17 mouse cellular contexts compared by ENCODE assay signal in genomic region chr17:4881473-4881872, GRCm38 (mm10).
A peak's percentile ranks its signal among the peaks of the same experiment; 100 is the strongest.
DNase-seq lines count a peak whose midpoint lies in the region; ATAC-seq lines count a peak whose summit lies in the region.
"Had no signal": no experiment of that assay in that cellular context is flagged by ENCODE, and none has a peak within 500 bp of the region (broad histone marks: within the 10 kb centered on the region; RNA-seq: fewer than 3 reads in every experiment).

No protein-coding gene starts in this region.

- ATAC-seq in hematopoietic stem cell, adult 5-6 weeks (replicated peaks in 1 of 2; ENCODE audit: insufficient read depth in 1 of 2, low FRiP score in 2 of 2, low TSS enrichment in 1 of 2, low read depth in 1 of 2, poor library complexity in 2 of 2, severe bottlenecking in 2 of 2) = peak; percentile 46 to 78; a peak in 3 of 4 replicates
- ATAC-seq: forebrain, embryonic 13.5 days; forebrain, embryonic 16.5 days; hindbrain, embryonic 16.5 days; intestine, embryonic 15.5 days had no signal

- DNase-seq in spleen, postnatal 36 days (ENCODE audit: low spot score in 2 of 2) = peak; percentile 48 to 51
- no peak for DNase-seq in spleen, postnatal 14 days (ENCODE audit: low spot score in 2 of 2)
- DNase-seq in B cell, adult 2 months = peak; percentile 60 to 68
- no peak for DNase-seq in thymus, postnatal 10 days (ENCODE audit: low spot score in 2 of 2)
- no peak for DNase-seq in cerebellum, postnatal 10 days
- DNase-seq: adrenal gland, adult 8-10 months; adrenal gland, postnatal 25 days; cerebellum, adult 11-12 months; cerebellum, adult 8-10 months; cerebellum, postnatal 14 days; gastrocnemius, postnatal 14 days; heart, adult 18-20 months had no signal

Comparison
In these comparisons a context has a peak if more than half of its experiments do, and no peak if none do; other contexts are left out.
1. DNase-seq: peak in spleen, postnatal 36 days (2 of 2) and B cell, adult 2 months (2 of 2); none in spleen, postnatal 14 days (0 of 2), thymus, postnatal 10 days (0 of 2) and cerebellum, postnatal 10 days (0 of 2).